Mouse (Mus musculus) heart, adult 2 months (tissue): ENCODE data around the gene Cadm1. TPM values are rescaled to one million over a fixed set of nuclear protein-coding genes. Genes with fewer than 3 reads are reported as not detected.

Source experiments
- DNase-seq, 2 experiments: peaks; one replicate each; pipeline ENCODE4 v3.0.0; 2021
- H3K27ac ChIP-seq: fragments of 200-600 bp; 2 replicates; pipeline ENCODE4 v1.8.1; 2022
- H3K27me3 ChIP-seq: fragments of 200-500 bp; 2 replicates; pipeline ENCODE4 v1.6.1; 2012; ENCODE audit warnings: mild to moderate bottlenecking, low read length, inconsistent platforms, mixed read lengths; ENCODE audit not compliant: control insufficient read depth, insufficient read depth
- H3K36me3 ChIP-seq: fragments of 200-500 bp; 2 replicates; pipeline ENCODE4 v1.6.1; 2012; ENCODE audit warnings: low read length, inconsistent platforms; ENCODE audit not compliant: control insufficient read depth, insufficient read depth
- H3K4me1 ChIP-seq: fragments of 200-500 bp; 2 replicates; pipeline ENCODE4 v1.6.1; 2011; ENCODE audit warnings: low read length; ENCODE audit not compliant: control insufficient read depth, insufficient read depth
- H3K4me3 ChIP-seq: fragments of 200-600 bp; 2 replicates; pipeline ENCODE4 v1.8.1; 2022
- H3K79me2 ChIP-seq: fragments of 200-500 bp; replicated peaks from 2 replicates; pipeline ENCODE4 v1.6.1; 2012; ENCODE audit warnings: mild to moderate bottlenecking, inconsistent platforms, low read length, moderate library complexity, mixed read lengths; ENCODE audit not compliant: control insufficient read depth, insufficient read depth
- H3K9ac ChIP-seq: fragments of 200-500 bp; 2 replicates; pipeline ENCODE4 v1.6.1; 2012; ENCODE audit warnings: low read depth, mild to moderate bottlenecking, control low read depth, inconsistent platforms, low read length, mixed read lengths
- CTCF ChIP-seq: fragments of 200-600 bp; IDR thresholded peaks from 2 replicates; pipeline ENCODE4 v1.8.1; 2022; ENCODE audit warnings: antibody characterized with exemption, mild to moderate bottlenecking, moderate library complexity
- EP300 ChIP-seq: fragments of 200-500 bp; IDR thresholded peaks from 2 replicates; pipeline ENCODE4 v1.6.1; 2011; ENCODE audit warnings: low read depth, low read length, control low read depth; ENCODE audit not compliant: insufficient read depth
- POLR2A ChIP-seq: fragments of 200-500 bp; IDR thresholded peaks from 2 replicates; pipeline ENCODE4 v1.6.1; 2011; ENCODE audit warnings: mild to moderate bottlenecking, low read depth, low read length, control low read depth; ENCODE audit not compliant: insufficient read depth
- WGBS: fragments of 180-500 bp; shearing (Covaris S2); methylation state at CpG from one replicate; pipeline ENCODE4 v1.1.7; 2018; 5-methylcytosine and 5-hydroxymethylcytosine counted together
- intact Hi-C: fragments of 180-260 bp; cut with DNase I; formaldehyde crosslinking; loops from one replicate; pipeline ENCODE4 v1.15.1; 2025
- polyA plus RNA-seq: library from polyadenylated mRNA; depleted of rRNA; stranded (reverse); fragments of >200 nt; gene quantifications from 2 replicates; pipeline ENCODE4 v1.2.3, GENCODE M21; 2012
- total RNA-seq, 2 experiments: library from RNA; stranded (reverse); gene quantifications; 2 replicates each; pipeline ENCODE4 v1.2.3; 2021

Gene Cadm1
- total and polyA plus RNA-seq, 3 experiments, result 1.6 to 2.6 (median 2.4) TPM

- H3K4me3 ChIP-seq, result no peak overlapping the region
- no peaks in the 10 kb centered on the region for H3K27me3 ChIP-seq
- intact Hi-C loops, result no loop called here
- H3K4me1 ChIP-seq, result no peaks in the 10 kb centered on the region
- H3K9ac ChIP-seq, result no peak overlapping the region
- H3K27ac ChIP-seq, result no peak overlapping the region
- H3K36me3 ChIP-seq, result no peaks in the 10 kb centered on the region
- DNase-seq, result no peak
- TF ChIP-seq EP300 (no peak), CTCF (no peak)
- 74% methylated on average over 4 of the region's 4 CpGs for whole genome bisulfite sequencing
- H3K79me2 ChIP-seq, result no peaks in the 10 kb centered on the region
These were observed 74.0 kb downstream of the Cadm1 start for GRCm38 (mm10) chr9:47603971-47604370.

GRCm38 (mm10) chr9:47605628-47606027, 75.7 kb downstream of the Cadm1 start:
- no peak overlapping the region for H3K4me3 ChIP-seq
- H3K79me2 ChIP-seq, result no peaks in the 10 kb centered on the region
- H3K9ac ChIP-seq, result no peak overlapping the region
- H3K27ac ChIP-seq, result no peak overlapping the region
- no peaks in the 10 kb centered on the region for H3K4me1 ChIP-seq
- H3K36me3 ChIP-seq, result no peaks in the 10 kb centered on the region
- WGBS, result 74% methylated on average over 5 of the region's 5 CpGs
- no peaks in the 10 kb centered on the region for H3K27me3 ChIP-seq
- DNase-seq, result no peak
- TF ChIP-seq POLR2A, result no peak
- no peak for TF ChIP-seq EP300
- no peak for TF ChIP-seq CTCF
- intact Hi-C loops, result no loop called here

GRCm38 (mm10) chr9:47608441-47608840, 78.5 kb downstream of the Cadm1 start:
- no peak overlapping the region for H3K27ac ChIP-seq
- no peak for DNase-seq
- no peak overlapping the region for H3K9ac ChIP-seq
- 80% methylated on average over 7 of the region's 7 CpGs for WGBS
- no peaks in the 10 kb centered on the region for H3K36me3 ChIP-seq
- no peak overlapping the region for H3K4me3 ChIP-seq
- intact Hi-C loops, result no loop called here
- no peaks in the 10 kb centered on the region for H3K79me2 ChIP-seq
- no peaks in the 10 kb centered on the region for H3K4me1 ChIP-seq
- TF ChIP-seq EP300 (no peak), CTCF (no peak), POLR2A (no peak)
- H3K27me3 ChIP-seq, result no peaks in the 10 kb centered on the region

- Histone ChIP-seq H3K9ac (no peak overlapping the region), H3K27ac (no peak overlapping the region), H3K79me2 (no peaks in the 10 kb centered on the region), H3K4me3 (no peak overlapping the region), H3K27me3 (no peaks in the 10 kb centered on the region), H3K4me1 (no peaks in the 10 kb centered on the region), H3K36me3 (no peaks in the 10 kb centered on the region)
- DNase-seq, result no peak
- intact Hi-C loops, result no loop called here
- 72% methylated on average over 6 of the region's 6 CpGs for WGBS
- no peak for TF ChIP-seq EP300
- no peak for TF ChIP-seq POLR2A
- no peak for TF ChIP-seq CTCF
These were observed 78.9 kb downstream of the Cadm1 start for GRCm38 (mm10) chr9:47608921-47609320.

- intact Hi-C loops, result no loop called here
- Histone ChIP-seq H3K79me2 (no peaks in the 10 kb centered on the region), H3K27me3 (no peaks in the 10 kb centered on the region), H3K36me3 (no peaks in the 10 kb centered on the region), H3K4me1 (no peaks in the 10 kb centered on the region), H3K4me3 (no peak overlapping the region), H3K9ac (no peak overlapping the region), H3K27ac (no peak overlapping the region)
- no peak for DNase-seq
- TF ChIP-seq CTCF (no peak), POLR2A (no peak), EP300 (no peak)
- 69% methylated on average over 4 of the region's 4 CpGs for WGBS
These were observed 79.5 kb downstream of the Cadm1 start for GRCm38 (mm10) chr9:47609443-47609842.

- Histone ChIP-seq H3K9ac (no peak overlapping the region), H3K4me1 (no peaks in the 10 kb centered on the region), H3K4me3 (no peak overlapping the region), H3K79me2 (no peaks in the 10 kb centered on the region), H3K27ac (no peak overlapping the region), H3K27me3 (no peaks in the 10 kb centered on the region), H3K36me3 (no peaks in the 10 kb centered on the region)
- TF ChIP-seq EP300, result no peak
- no peak for TF ChIP-seq CTCF
- intact Hi-C loops, result no loop called here
- DNase-seq, result no peak
- 69% methylated on average over 11 of the region's 11 CpGs for WGBS
These were observed 80.3 kb downstream of the Cadm1 start for GRCm38 (mm10) chr9:47610316-47610715.

- Histone ChIP-seq H3K27me3 (no peaks in the 10 kb centered on the region), H3K4me1 (no peaks in the 10 kb centered on the region; the same call in 1 of the 2 replicates), H3K4me3 (no peak overlapping the region), H3K36me3 (no peaks in the 10 kb centered on the region; the same call in 1 of the 2 replicates), H3K27ac (no peak overlapping the region), H3K79me2 (no peaks in the 10 kb centered on the region), H3K9ac (no peak overlapping the region)
- TF ChIP-seq EP300, result no peak
- TF ChIP-seq CTCF, result no peak
- no peak for TF ChIP-seq POLR2A
- DNase-seq, result no peak
- 82% methylated on average over 13 of the region's 13 CpGs for WGBS
- intact Hi-C loops, result no loop called here
These were observed 83.0 kb downstream of the Cadm1 start for GRCm38 (mm10) chr9:47612894-47613412.
